In genomic region chr4:132977597-132977996, GRCm38 (mm10) we compare ENCODE assay signal across 16 mouse cellular contexts. TPM values are rescaled to one million over a fixed set of nuclear protein-coding genes. Genes with fewer than 3 reads are reported as not detected.
DNase-seq lines count a peak whose midpoint lies in the region; ATAC-seq and TF ChIP-seq lines count a peak whose summit lies in the region.
"Had no signal": no experiment of that assay in that cellular context is flagged by ENCODE, and none has a peak within 500 bp of the region (broad histone marks: within the 10 kb centered on the region; RNA-seq: fewer than 3 reads in every experiment).

No protein-coding gene starts in this region.

- no peak for TF ChIP-seq POLR2A in lung, adult 2 months (IDR thresholded peaks at IDR 0.05; ENCODE audit: borderline replicate concordance, extremely low read depth, low read depth, low read length)

- DNase-seq in kidney, adult 18-20 months, result peak; percentile 40
- DNase-seq in B cell, adult 2 months, result peak; percentile 32 to 41
- peak; percentile 39 for DNase-seq in T-cell, adult 2 months (ENCODE audit: low spot score)
- DNase-seq in splenic B cell, adult 2 months (ENCODE audit: low read depth, low spot score), result peak; percentile 45
- no peak for DNase-seq in c-Kit-positive CD71-positive TER-119-positive erythroid progenitor cells, embryonic 14.5 days (ENCODE audit: low spot score)
- DNase-seq in hindbrain, postnatal 0 days (ENCODE audit: low spot score), result no peak
- DNase-seq in lung, adult 2 months, result no peak
- DNase-seq: gastrocnemius, postnatal 10 days had no signal

- peaks cover 40% of the 10 kb centered on the region for H3K4me1 ChIP-seq in kidney, embryonic 16.5 days (ENCODE audit: insufficient read depth, low read length)
- peaks cover 19% of the 10 kb centered on the region for H3K4me1 ChIP-seq in hindbrain, postnatal 0 days (ENCODE audit: insufficient read depth, low read length)
- H3K4me1 ChIP-seq in lung, adult 2 months (ENCODE audit: control insufficient read depth, insufficient read depth, low read length), result peaks cover 9% of the 10 kb centered on the region

- H3K9me3 ChIP-seq in kidney, embryonic 16.5 days (ENCODE audit: low read length), result no peaks in the 10 kb centered on the region
- no peaks in the 10 kb centered on the region for H3K9me3 ChIP-seq in hindbrain, postnatal 0 days (ENCODE audit: low read length)
- H3K9me3 ChIP-seq: embryonic facial prominence, embryonic 12.5 days; forebrain, embryonic 12.5 days; intestine, embryonic 15.5 days; limb, embryonic 12.5 days; lung, embryonic 15.5 days; stomach, embryonic 15.5 days had no signal

- no peak overlapping the region for H3K4me2 ChIP-seq in kidney, embryonic 16.5 days (replicated peaks; ENCODE audit: low read depth, low read length)
- H3K4me2 ChIP-seq in hindbrain, postnatal 0 days (ENCODE audit: low read depth, low read length), result no peak overlapping the region
- H3K4me2 ChIP-seq: embryonic facial prominence, embryonic 12.5 days; forebrain, embryonic 12.5 days; intestine, embryonic 15.5 days; limb, embryonic 12.5 days; lung, embryonic 15.5 days; stomach, embryonic 15.5 days had no signal

- H3K27ac ChIP-seq in kidney, embryonic 16.5 days (ENCODE audit: low read length), result no peak overlapping the region
- H3K27ac ChIP-seq in hindbrain, postnatal 0 days, result no peak overlapping the region
- H3K27ac ChIP-seq: embryonic facial prominence, embryonic 12.5 days; forebrain, embryonic 12.5 days; intestine, embryonic 15.5 days; limb, embryonic 12.5 days; lung, embryonic 15.5 days; stomach, embryonic 15.5 days had no signal

- no peak overlapping the region for H3K4me3 ChIP-seq in kidney, embryonic 16.5 days (ENCODE audit: low read length)
- no peak overlapping the region for H3K4me3 ChIP-seq in hindbrain, postnatal 0 days (ENCODE audit: low read length)
- H3K4me3 ChIP-seq in lung, adult 2 months (replicated peaks; ENCODE audit: extremely low read depth, low read depth, low read length), result no peak overlapping the region
- H3K4me3 ChIP-seq: embryonic facial prominence, embryonic 12.5 days; forebrain, embryonic 12.5 days; intestine, embryonic 15.5 days; limb, embryonic 12.5 days; lung, embryonic 15.5 days; stomach, embryonic 15.5 days had no signal

- no peak overlapping the region for H3K9ac ChIP-seq in kidney, embryonic 16.5 days (replicated peaks; ENCODE audit: low read length)
- H3K9ac ChIP-seq in hindbrain, postnatal 0 days (replicated peaks; ENCODE audit: low read length), result no peak overlapping the region
- H3K9ac ChIP-seq: embryonic facial prominence, embryonic 12.5 days; forebrain, embryonic 12.5 days; intestine, embryonic 15.5 days; limb, embryonic 12.5 days; lung, embryonic 15.5 days; stomach, embryonic 15.5 days had no signal

- peaks cover 24% of the 10 kb centered on the region for H3K27me3 ChIP-seq in kidney, embryonic 16.5 days (ENCODE audit: insufficient read depth, low read length)
- H3K27me3 ChIP-seq in splenic B cell, adult 2 months (ENCODE audit: control insufficient read depth, insufficient read depth, low read length, poor library complexity, severe bottlenecking), result no peaks in the 10 kb centered on the region
- H3K27me3 ChIP-seq in hindbrain, postnatal 0 days (ENCODE audit: insufficient read depth, low read length), result no peaks in the 10 kb centered on the region
- H3K27me3 ChIP-seq: CH12.LX had no signal

- no peak for TF ChIP-seq CTCF in hindbrain, postnatal 0 days (IDR thresholded peaks at IDR 0.05; ENCODE audit: low read depth)
- TF ChIP-seq CTCF in lung, adult 2 months (IDR thresholded peaks at IDR 0.05; ENCODE audit: insufficient read depth, low read length), result no peak

- H3K36me3 ChIP-seq in kidney, embryonic 16.5 days (ENCODE audit: insufficient read depth, low read length), result no peaks in the 10 kb centered on the region
- H3K36me3 ChIP-seq in splenic B cell, adult 2 months (ENCODE audit: control insufficient read depth, insufficient read depth, low read length, poor library complexity, severe bottlenecking), result no peaks in the 10 kb centered on the region
- no peaks in the 10 kb centered on the region for H3K36me3 ChIP-seq in hindbrain, postnatal 0 days (ENCODE audit: insufficient read depth, low read length)
- H3K36me3 ChIP-seq: embryonic facial prominence, embryonic 12.5 days; forebrain, embryonic 12.5 days; intestine, embryonic 15.5 days; limb, embryonic 12.5 days; lung, embryonic 15.5 days; stomach, embryonic 15.5 days had no signal

- 27% methylated on average over 5 of the region's 5 CpGs for WGBS in kidney, embryonic 16.5 days
- WGBS in hindbrain, postnatal 0 days, result 45% methylated on average over 5 of the region's 5 CpGs
- 50% methylated on average over 5 of the region's 5 CpGs for whole genome bisulfite sequencing in lung, adult 2 months

- ATAC-seq in kidney, embryonic 16.5 days (ENCODE audit: low FRiP score, low TSS enrichment), result no peak
- ATAC-seq in hindbrain, postnatal 0 days, result no peak
- ATAC-seq: intestine, embryonic 15.5 days had no signal

RNA-seq across cellular contexts. Expression of gene Fgr, which starts 3.7 kb away (rescaled TPM):
- 0.44 and 0.58 TPM in 2 replicates for polyA plus RNA-seq in kidney, embryonic 16.5 days (2015; fragmentation: Nextera tagmentation; extraction: Ambion mirVana)
- 0.07 and 0.73 TPM in 2 replicates for total RNA-seq in hindbrain, postnatal 0 days (2014; rRNA removed)
- 0.19 and 0.39 TPM in 2 replicates for polyA plus RNA-seq in hindbrain, postnatal 0 days (2015; fragmentation: Nextera tagmentation; extraction: Ambion mirVana)
- 10.7 and 19.1 TPM in 2 replicates for polyA plus RNA-seq in lung, adult 2 months (2012; rRNA removed)

RNA-seq across cellular contexts. Expression of gene Ahdc1, which starts 33.5 kb away (rescaled TPM):
- polyA plus RNA-seq in kidney, embryonic 16.5 days (2015; fragmentation: Nextera tagmentation; extraction: Ambion mirVana), result 9.8 and 11.7 TPM in 2 replicates
- total RNA-seq in hindbrain, postnatal 0 days (2014; rRNA removed), result 88.2 and 106 TPM in 2 replicates
- 9.7 and 10.8 TPM in 2 replicates for polyA plus RNA-seq in hindbrain, postnatal 0 days (2015; fragmentation: Nextera tagmentation; extraction: Ambion mirVana)
- polyA plus RNA-seq in lung, adult 2 months (2012; rRNA removed), result 25.8 and 28.7 TPM in 2 replicates

RNA-seq across cellular contexts. Expression of gene Fam76a, which starts 55.2 kb away (rescaled TPM):
- polyA plus RNA-seq in kidney, embryonic 16.5 days (2015; fragmentation: Nextera tagmentation; extraction: Ambion mirVana), result 37.7 and 42.8 TPM in 2 replicates
- total RNA-seq in hindbrain, postnatal 0 days (2014; rRNA removed), result 17.3 and 18.4 TPM in 2 replicates
- 28.3 and 34.5 TPM in 2 replicates for polyA plus RNA-seq in hindbrain, postnatal 0 days (2015; fragmentation: Nextera tagmentation; extraction: Ambion mirVana)
- polyA plus RNA-seq in lung, adult 2 months (2012; rRNA removed), result 19.2 and 21.9 TPM in 2 replicates

Comparison
In these comparisons a context has a peak if more than half of its experiments do, and no peak if none do; other contexts are left out.
1. DNase-seq: peak in kidney, adult 18-20 months (single experiment), B cell, adult 2 months (2 of 2), T-cell, adult 2 months (single experiment) and splenic B cell, adult 2 months (single experiment); none in c-Kit-positive CD71-positive TER-119-positive erythroid progenitor cells, embryonic 14.5 days (single experiment), hindbrain, postnatal 0 days (single experiment) and lung, adult 2 months (single experiment).